Mouse (Mus musculus) heart, embryonic 13.5 days (tissue): ENCODE measurements around the gene Usp45. TPM values are rescaled to one million over a fixed set of nuclear protein-coding genes. Genes with fewer than 3 reads are reported as not detected.

Experiments used
- ATAC-seq: fragments of 200-750 bp; cut with Nextera tagmentation; 2 replicates; pipeline ENCODE4 v1.8.0; 2017; ENCODE audit warnings: moderate TSS enrichment; ENCODE audit not compliant: insufficient number of reproducible peaks, low FRiP score, low TSS enrichment; ENCODE audit errors: extremely low read depth
- H3K27ac ChIP-seq: fragments of 300-500 bp; sonication (generic); replicated peaks from 2 replicates; pipeline ENCODE4 v1.5.1; 2015; ENCODE audit warnings: moderate library complexity, mild to moderate bottlenecking, inconsistent platforms
- H3K27me3 ChIP-seq: fragments of 300-500 bp; sonication (generic); replicated peaks from 2 replicates; pipeline ENCODE4 v1.6.1; 2015; ENCODE audit warnings: mild to moderate bottlenecking, inconsistent platforms
- H3K36me3 ChIP-seq: fragments of 300-500 bp; sonication (generic); 2 replicates; pipeline ENCODE4 v1.6.1; 2015; ENCODE audit warnings: mild to moderate bottlenecking, inconsistent platforms
- H3K4me1 ChIP-seq: fragments of 300-500 bp; sonication (generic); 2 replicates; pipeline ENCODE4 v1.6.1; 2015; ENCODE audit warnings: inconsistent platforms
- H3K4me2 ChIP-seq: fragments of 300-500 bp; sonication (generic); 2 replicates; pipeline ENCODE4 v1.6.1; 2015; ENCODE audit warnings: inconsistent platforms, mild to moderate bottlenecking, moderate library complexity
- H3K4me3 ChIP-seq: fragments of 300-500 bp; sonication (generic); 2 replicates; pipeline ENCODE4 v1.5.1; 2015; ENCODE audit warnings: moderate library complexity, mild to moderate bottlenecking, inconsistent platforms
- H3K9ac ChIP-seq: fragments of 300-500 bp; sonication (generic); 2 replicates; pipeline ENCODE4 v1.6.1; 2015; ENCODE audit warnings: inconsistent platforms, mild to moderate bottlenecking, moderate library complexity
- H3K9me3 ChIP-seq: fragments of 300-500 bp; sonication (generic); 2 replicates; pipeline ENCODE4 v1.6.1; 2016; ENCODE audit warnings: inconsistent platforms
- WGBS: fragments of 180-500 bp; shearing (Covaris S2); methylation state at CpG from one replicate; pipeline ENCODE4 v1.1.7; 2015; ENCODE audit warnings: mixed read lengths; 5-methylcytosine and 5-hydroxymethylcytosine counted together
- polyA plus RNA-seq: library from polyadenylated mRNA; unstranded; fragments of >200 nt; fragmentation: Nextera tagmentation; extraction: Ambion mirVana; gene quantifications from 2 replicates; pipeline ENCODE4 v1.2.1, GENCODE M21; 2015

Gene Usp45
- polyA plus RNA-seq, 1 experiment from 2014 or later, result 6.6 TPM

GRCm38 (mm10) chr4:21801013-21801412 is 34.1 kb downstream of the Usp45 start:
- no peak overlapping the region for H3K4me2 ChIP-seq
- no peaks in the 10 kb centered on the region for H3K9me3 ChIP-seq
- H3K9ac ChIP-seq, result no peak overlapping the region
- no peaks in the 10 kb centered on the region for H3K4me1 ChIP-seq
- no peaks in the 10 kb centered on the region for H3K27me3 ChIP-seq
- H3K27ac ChIP-seq, result no peak overlapping the region
- no peak for ATAC-seq
- no peak overlapping the region for H3K4me3 ChIP-seq
- WGBS, result 93% methylated on average over 1 of the region's 1 CpGs
- peaks cover 81% of the 10 kb centered on the region for H3K36me3 ChIP-seq

GRCm38 (mm10) chr4:21801620-21802019 is 34.7 kb downstream of the Usp45 start:
- H3K4me1 ChIP-seq, result no peaks in the 10 kb centered on the region
- ATAC-seq, result no peak
- peaks cover 84% of the 10 kb centered on the region for H3K36me3 ChIP-seq
- H3K27ac ChIP-seq, result no peak overlapping the region
- no peak overlapping the region for H3K4me3 ChIP-seq
- H3K4me2 ChIP-seq, result no peak overlapping the region
- H3K27me3 ChIP-seq, result no peaks in the 10 kb centered on the region
- H3K9ac ChIP-seq, result no peak overlapping the region
- WGBS, result 80% methylated on average over 2 of the region's 2 CpGs
- H3K9me3 ChIP-seq, result no peaks in the 10 kb centered on the region

GRCm38 (mm10) chr4:21807204-21807603 is 40.2 kb downstream of the Usp45 start:
- H3K4me3 ChIP-seq, result no peak overlapping the region
- WGBS, result 77% methylated on average over 5 of the region's 5 CpGs
- ATAC-seq, result no peak
- no peaks in the 10 kb centered on the region for H3K27me3 ChIP-seq
- H3K9me3 ChIP-seq, result no peaks in the 10 kb centered on the region
- no peak overlapping the region for H3K27ac ChIP-seq
- no peaks in the 10 kb centered on the region for H3K4me1 ChIP-seq
- H3K4me2 ChIP-seq, result no peak overlapping the region
- no peak overlapping the region for H3K9ac ChIP-seq
- peaks cover 75% of the 10 kb centered on the region for H3K36me3 ChIP-seq

- Histone ChIP-seq H3K9ac (no peak overlapping the region), H3K27me3 (no peaks in the 10 kb centered on the region), H3K9me3 (no peaks in the 10 kb centered on the region), H3K4me3 (no peak overlapping the region), H3K27ac (no peak overlapping the region), H3K4me1 (no peaks in the 10 kb centered on the region), H3K4me2 (no peak overlapping the region), H3K36me3 (peaks cover 56% of the 10 kb centered on the region)
- ATAC-seq, result no peak
- 86% methylated on average over 3 of the region's 3 CpGs for WGBS
Measured at GRCm38 (mm10) chr4:21810608-21811007, 43.7 kb downstream of the Usp45 start.

- Histone ChIP-seq H3K9ac (no peak overlapping the region), H3K4me1 (no peaks in the 10 kb centered on the region), H3K4me3 (no peak overlapping the region), H3K9me3 (no peaks in the 10 kb centered on the region), H3K4me2 (no peak overlapping the region), H3K27ac (no peak overlapping the region), H3K27me3 (no peaks in the 10 kb centered on the region), H3K36me3 (peaks cover 60% of the 10 kb centered on the region)
- ATAC-seq, result no peak
- 89% methylated on average over 6 of the region's 6 CpGs for whole genome bisulfite sequencing
Measured at GRCm38 (mm10) chr4:21812635-21813034, 45.7 kb downstream of the Usp45 start.

- no peaks in the 10 kb centered on the region for H3K27me3 ChIP-seq
- 37% methylated on average over 2 of the region's 2 CpGs for WGBS
- H3K4me2 ChIP-seq, result no peak overlapping the region
- peaks cover 65% of the 10 kb centered on the region for H3K36me3 ChIP-seq
- H3K4me3 ChIP-seq, result no peak overlapping the region
- no peaks in the 10 kb centered on the region for H3K4me1 ChIP-seq
- no peaks in the 10 kb centered on the region for H3K9me3 ChIP-seq
- ATAC-seq, result no peak
- no peak overlapping the region for H3K9ac ChIP-seq
- no peak overlapping the region for H3K27ac ChIP-seq
Measured at GRCm38 (mm10) chr4:21814029-21814428, 47.1 kb downstream of the Usp45 start.

- H3K4me3 ChIP-seq, result no peak overlapping the region
- ATAC-seq, result no peak
Measured at GRCm38 (mm10) chr4:21826616-21827015, 59.7 kb downstream of the Usp45 start.

GRCm38 (mm10) chr4:21832844-21833243 is 65.9 kb downstream of the Usp45 start:
- H3K27me3 ChIP-seq, result no peaks in the 10 kb centered on the region
- 91% methylated on average over 8 of the region's 8 CpGs for WGBS
- peaks cover 53% of the 10 kb centered on the region for H3K36me3 ChIP-seq
- H3K4me3 ChIP-seq, result no peak overlapping the region
- no peak overlapping the region for H3K4me2 ChIP-seq
- H3K9me3 ChIP-seq, result no peaks in the 10 kb centered on the region
- H3K9ac ChIP-seq, result no peak overlapping the region
- no peaks in the 10 kb centered on the region for H3K4me1 ChIP-seq
- H3K27ac ChIP-seq, result no peak overlapping the region
- no peak for ATAC-seq

More at GRCm38 (mm10) chr4:21826616-21827015, 59.7 kb downstream of the Usp45 start:
- Histone ChIP-seq H3K36me3 (peaks cover 53% of the 10 kb centered on the region), H3K4me1 (no peaks in the 10 kb centered on the region), H3K4me2 (no peak overlapping the region), H3K9ac (no peak overlapping the region), H3K27ac (no peak overlapping the region), H3K27me3 (no peaks in the 10 kb centered on the region), H3K9me3 (no peaks in the 10 kb centered on the region)
- WGBS, result 89% methylated on average over 2 of the region's 2 CpGs

- Histone ChIP-seq H3K27me3 (no peaks in the 10 kb centered on the region), H3K36me3 (peaks cover 4% of the 10 kb centered on the region; the same call in 1 of the 2 replicates), H3K4me1 (peaks cover 26% of the 10 kb centered on the region), H3K9me3 (no peaks in the 10 kb centered on the region), H3K9ac (peak within 1 kb of the TSS; percentile 87), H3K4me2 (peak within 1 kb of the TSS; percentile 71), H3K4me3 (peak within 1 kb of the TSS; percentile 69), H3K27ac (peak within 1 kb of the TSS; percentile 96)
- WGBS, result under 1% methylated on average over 50 of the region's 50 CpGs
- ATAC-seq, result peak; percentile 95
Measured at GRCm38 (mm10) chr4:21847481-21848286, 80.7 kb downstream of the Usp45 start, which contains the start of gene Pnisr. Gene Pnisr (plus strand): TSS chr4:21847583.

- Histone ChIP-seq H3K9ac (peak overlapping the region; percentile 87), H3K4me3 (peak overlapping the region; percentile 69), H3K27ac (peak overlapping the region; percentile 96), H3K9me3 (no peaks in the 10 kb centered on the region), H3K27me3 (no peaks in the 10 kb centered on the region), H3K4me2 (peak overlapping the region; percentile 71), H3K4me1 (peaks cover 26% of the 10 kb centered on the region), H3K36me3 (peaks cover 4% of the 10 kb centered on the region; the same call in 1 of the 2 replicates)
- 0% methylated on average over 24 of the region's 24 CpGs for WGBS
- ATAC-seq, result peak; percentile 77
Measured at GRCm38 (mm10) chr4:21848287-21848630, 81.3 kb downstream of the Usp45 start.

GRCm38 (mm10) chr4:21857481-21857880 is 90.5 kb downstream of the Usp45 start:
- no peak for ATAC-seq
- no peaks in the 10 kb centered on the region for H3K9me3 ChIP-seq
- H3K4me2 ChIP-seq, result no peak overlapping the region
- H3K4me3 ChIP-seq, result no peak overlapping the region
- H3K27me3 ChIP-seq, result no peaks in the 10 kb centered on the region
- no peaks in the 10 kb centered on the region for H3K4me1 ChIP-seq
- peaks cover 71% of the 10 kb centered on the region for H3K36me3 ChIP-seq
- H3K27ac ChIP-seq, result no peak overlapping the region
- whole genome bisulfite sequencing, result 81% methylated on average over 1 of the region's 1 CpGs
- no peak overlapping the region for H3K9ac ChIP-seq

GRCm38 (mm10) chr4:21865226-21865625 is 98.3 kb downstream of the Usp45 start:
- no peak overlapping the region for H3K9ac ChIP-seq
- no peak overlapping the region for H3K4me2 ChIP-seq
- H3K4me1 ChIP-seq, result no peaks in the 10 kb centered on the region
- H3K4me3 ChIP-seq, result no peak overlapping the region
- no peaks in the 10 kb centered on the region for H3K9me3 ChIP-seq
- peaks cover 86% of the 10 kb centered on the region for H3K36me3 ChIP-seq
- WGBS, result 100% methylated on average over 1 of the region's 1 CpGs
- no peak for ATAC-seq
- no peaks in the 10 kb centered on the region for H3K27me3 ChIP-seq
- no peak overlapping the region for H3K27ac ChIP-seq
